Mouse (Mus musculus): Measurements from ENCODE around the gene Zc3h4.
"Not testable (repeated sequence)": the region's sequence is repeated elsewhere in the genome, so short reads cannot be mapped to it uniquely, and the experiment has no call there.

The Zc3h4 gene

GRCm38 (mm10) chr7:16400689-16401611, at the start of gene Zc3h4:
Zc3h4 (plus strand) TSS chr7:16400910.
- in situ Hi-C loops (cut with MboI, MseI), result no loop called here

- in situ Hi-C loops (cut with MboI, MseI), result no loop called here
Measured at GRCm38 (mm10) chr7:16355854-16356594, 44.7 kb upstream of the Zc3h4 start.

- in situ Hi-C loops (cut with MboI, MseI), result no loop called here
Measured at GRCm38 (mm10) chr7:16357602-16358001, 43.1 kb upstream of the Zc3h4 start.

- in situ Hi-C loops (cut with MboI, MseI), result no loop called here
Measured at GRCm38 (mm10) chr7:16364319-16364718, 36.4 kb upstream of the Zc3h4 start.

GRCm38 (mm10) chr7:16364901-16365500, 35.7 kb upstream of the Zc3h4 start:
- in situ Hi-C loops (cut with MboI, MseI), result no loop called here

GRCm38 (mm10) chr7:16366133-16366646, 34.5 kb upstream of the Zc3h4 start:
- in situ Hi-C loops (cut with MboI, MseI), result no loop called here

GRCm38 (mm10) chr7:16366669-16367068, 34.0 kb upstream of the Zc3h4 start:
- in situ Hi-C loops (cut with MboI, MseI), result no loop called here

- in situ Hi-C loops (cut with MboI, MseI), result no loop called here
Measured at GRCm38 (mm10) chr7:16368835-16369234, 31.9 kb upstream of the Zc3h4 start.

- in situ Hi-C loops (cut with MboI, MseI), result no loop called here
Measured at GRCm38 (mm10) chr7:16370596-16370995, 30.1 kb upstream of the Zc3h4 start.

- in situ Hi-C loops (cut with MboI, MseI), result no loop called here
Measured at GRCm38 (mm10) chr7:16373719-16374118, 27.0 kb upstream of the Zc3h4 start.

- in situ Hi-C loops (cut with MboI, MseI), result no loop called here
Measured at GRCm38 (mm10) chr7:16374989-16375388, 25.7 kb upstream of the Zc3h4 start.

- in situ Hi-C loops (cut with MboI, MseI), result no loop called here
Measured at GRCm38 (mm10) chr7:16376505-16376904, 24.2 kb upstream of the Zc3h4 start.

- in situ Hi-C loops (cut with MboI, MseI), result no loop called here
Measured at GRCm38 (mm10) chr7:16387160-16388041, 13.3 kb upstream of the Zc3h4 start, which contains the start of gene Sae1. Sae1 (minus strand) TSS chr7:16387806.

GRCm38 (mm10) chr7:16389942-16390341, 10.8 kb upstream of the Zc3h4 start:
- in situ Hi-C loops (cut with MboI, MseI), result not testable (repeated sequence)

GRCm38 (mm10) chr7:16392923-16393322, 7.8 kb upstream of the Zc3h4 start:
- in situ Hi-C loops (cut with MboI, MseI), result no loop called here

GRCm38 (mm10) chr7:16395944-16396343, 4.8 kb upstream of the Zc3h4 start:
- in situ Hi-C loops (cut with MboI, MseI), result no loop called here

- in situ Hi-C loops (cut with MboI, MseI), result no loop called here
Measured at GRCm38 (mm10) chr7:16397465-16397864, 3.2 kb upstream of the Zc3h4 start.

GRCm38 (mm10) chr7:16398387-16399050, 2.2 kb upstream of the Zc3h4 start:
- in situ Hi-C loops (cut with MboI, MseI), result no loop called here

- in situ Hi-C loops (cut with MboI, MseI), result no loop called here
Measured at GRCm38 (mm10) chr7:16399098-16399819, 1.5 kb upstream of the Zc3h4 start.

Data from T-helper 17 cell (primary cell).